Mouse (Mus musculus): ENCODE data around the gene Usf3. TPM values are rescaled to one million over a fixed set of nuclear protein-coding genes. Genes with fewer than 3 reads are reported as not detected.
A peak's percentile ranks its signal among the peaks of the same experiment; 100 is the strongest.

Gene Usf3
- polyA plus RNA-seq, 1 experiment from 2014 or later = 3.6 TPM

- H3K27me3 ChIP-seq = no peaks in the 10 kb centered on the region
- no peak overlapping the region for H3K4me3 ChIP-seq
- H3K27ac ChIP-seq = no peak overlapping the region
- 59% methylated on average over 7 of the region's 7 CpGs for WGBS
- no peak overlapping the region for H3K9ac ChIP-seq
- no peaks in the 10 kb centered on the region for H3K4me1 ChIP-seq
- no peak for ATAC-seq (ENCODE audit: borderline replicate concordance, extremely low read depth, low FRiP score, low TSS enrichment)
- no peaks in the 10 kb centered on the region for H3K9me3 ChIP-seq
- no peak overlapping the region for H3K4me2 ChIP-seq
- no peaks in the 10 kb centered on the region for H3K36me3 ChIP-seq
Measured at GRCm38 (mm10) chr16:44243323-44243722, 70.3 kb downstream of the Usf3 start.

- WGBS = 78% methylated on average over 10 of the region's 10 CpGs
Measured at GRCm38 (mm10) chr16:44249985-44250384, 76.9 kb downstream of the Usf3 start.

GRCm38 (mm10) chr16:44252735-44253134, 79.7 kb downstream of the Usf3 start:
- H3K4me1 ChIP-seq = peaks cover 7% of the 10 kb centered on the region; the same call in 1 of the 2 replicates
- ATAC-seq (ENCODE audit: borderline replicate concordance, extremely low read depth, low FRiP score, low TSS enrichment) = no peak
- H3K4me2 ChIP-seq = no peak overlapping the region
- H3K4me3 ChIP-seq = no peak overlapping the region
- WGBS = 80% methylated on average over 3 of the region's 3 CpGs
- no peak overlapping the region for H3K27ac ChIP-seq
- H3K9me3 ChIP-seq = no peaks in the 10 kb centered on the region
- H3K36me3 ChIP-seq = no peaks in the 10 kb centered on the region
- no peaks in the 10 kb centered on the region for H3K27me3 ChIP-seq
- no peak overlapping the region for H3K9ac ChIP-seq

More at GRCm38 (mm10) chr16:44249985-44250384, 76.9 kb downstream of the Usf3 start:
- ATAC-seq (ENCODE audit: borderline replicate concordance, extremely low read depth, low FRiP score, low TSS enrichment) = no peak
- H3K4me1 ChIP-seq = peaks cover 3% of the 10 kb centered on the region; the same call in 1 of the 2 replicates
- no peaks in the 10 kb centered on the region for H3K9me3 ChIP-seq
- no peak overlapping the region for H3K27ac ChIP-seq
- H3K4me3 ChIP-seq = no peak overlapping the region
- H3K4me2 ChIP-seq = no peak overlapping the region
- H3K36me3 ChIP-seq = no peaks in the 10 kb centered on the region
- H3K27me3 ChIP-seq = no peaks in the 10 kb centered on the region
- no peak overlapping the region for H3K9ac ChIP-seq

- Histone ChIP-seq H3K4me3 (no peak overlapping the region), H3K9ac (no peak overlapping the region), H3K27me3 (no peaks in the 10 kb centered on the region), H3K9me3 (no peaks in the 10 kb centered on the region), H3K36me3 (no peaks in the 10 kb centered on the region), H3K4me1 (peaks cover 7% of the 10 kb centered on the region; the same call in 1 of the 2 replicates), H3K4me2 (no peak overlapping the region), H3K27ac (peak overlapping the region; percentile 29)
- WGBS = 56% methylated on average over 7 of the region's 7 CpGs
- peak; percentile 36; the same call in 1 of the 2 replicates for ATAC-seq (ENCODE audit: borderline replicate concordance, extremely low read depth, low FRiP score, low TSS enrichment)
Measured at GRCm38 (mm10) chr16:44253797-44254634, 81.0 kb downstream of the Usf3 start.

- no peaks in the 10 kb centered on the region for H3K9me3 ChIP-seq
Measured at GRCm38 (mm10) chr16:44254698-44255097, 81.7 kb downstream of the Usf3 start.

GRCm38 (mm10) chr16:44257476-44257875, 84.4 kb downstream of the Usf3 start:
- no peak overlapping the region for H3K4me2 ChIP-seq
- ATAC-seq (ENCODE audit: borderline replicate concordance, extremely low read depth, low FRiP score, low TSS enrichment) = no peak
- H3K4me3 ChIP-seq = no peak overlapping the region

More at GRCm38 (mm10) chr16:44254698-44255097, 81.7 kb downstream of the Usf3 start:
- 43% methylated on average over 7 of the region's 7 CpGs for WGBS
- Histone ChIP-seq H3K9ac (no peak overlapping the region), H3K4me1 (peaks cover 7% of the 10 kb centered on the region; the same call in 1 of the 2 replicates), H3K27ac (peak overlapping the region; percentile 53; the same call in 1 of the 2 replicates), H3K27me3 (no peaks in the 10 kb centered on the region), H3K4me2 (no peak overlapping the region), H3K4me3 (no peak overlapping the region), H3K36me3 (no peaks in the 10 kb centered on the region)
- peak; percentile 96 for ATAC-seq (ENCODE audit: borderline replicate concordance, extremely low read depth, low FRiP score, low TSS enrichment)

GRCm38 (mm10) chr16:44264916-44265315, 91.9 kb downstream of the Usf3 start:
- no peak overlapping the region for H3K27ac ChIP-seq
- H3K9me3 ChIP-seq = no peaks in the 10 kb centered on the region
- H3K9ac ChIP-seq = no peak overlapping the region
- no peak overlapping the region for H3K4me3 ChIP-seq
- H3K27me3 ChIP-seq = no peaks in the 10 kb centered on the region
- H3K36me3 ChIP-seq = no peaks in the 10 kb centered on the region
- 0 out of 2 replicates have a peak, but pooled peaks cover 4% of the 10 kb centered on the region for H3K4me1 ChIP-seq
- no peak overlapping the region for H3K4me2 ChIP-seq
- ATAC-seq (ENCODE audit: borderline replicate concordance, extremely low read depth, low FRiP score, low TSS enrichment) = no peak
- 69% methylated on average over 2 of the region's 2 CpGs for WGBS

More at GRCm38 (mm10) chr16:44257476-44257875, 84.4 kb downstream of the Usf3 start:
- H3K9me3 ChIP-seq = no peaks in the 10 kb centered on the region
- no peak overlapping the region for H3K9ac ChIP-seq
- no peaks in the 10 kb centered on the region for H3K27me3 ChIP-seq
- no peaks in the 10 kb centered on the region for H3K36me3 ChIP-seq
- no peak overlapping the region for H3K27ac ChIP-seq
- peaks cover 7% of the 10 kb centered on the region; the same call in 1 of the 2 replicates for H3K4me1 ChIP-seq
- 82% methylated on average over 3 of the region's 3 CpGs for WGBS

- Histone ChIP-seq H3K36me3 (no peaks in the 10 kb centered on the region), H3K4me3 (no peak overlapping the region), H3K4me2 (no peak overlapping the region), H3K9ac (no peak overlapping the region), H3K4me1 (0 out of 2 replicates have a peak, but pooled peaks cover 5% of the 10 kb centered on the region), H3K27me3 (no peaks in the 10 kb centered on the region), H3K9me3 (no peaks in the 10 kb centered on the region), H3K27ac (no peak overlapping the region)
- ATAC-seq (ENCODE audit: borderline replicate concordance, extremely low read depth, low FRiP score, low TSS enrichment) = no peak
- 83% methylated on average over 6 of the region's 6 CpGs for WGBS
Measured at GRCm38 (mm10) chr16:44265562-44265961, 92.5 kb downstream of the Usf3 start.

GRCm38 (mm10) chr16:44268541-44269215, 95.6 kb downstream of the Usf3 start:
- Histone ChIP-seq H3K9me3 (no peaks in the 10 kb centered on the region), H3K27me3 (no peaks in the 10 kb centered on the region), H3K27ac (no peak overlapping the region), H3K4me1 (peaks cover 15% of the 10 kb centered on the region), H3K4me2 (no peak overlapping the region), H3K4me3 (no peak overlapping the region), H3K9ac (no peak overlapping the region), H3K36me3 (no peaks in the 10 kb centered on the region)
- no peak for ATAC-seq (ENCODE audit: borderline replicate concordance, extremely low read depth, low FRiP score, low TSS enrichment)
- WGBS = 86% methylated on average over 7 of the region's 7 CpGs

- no peaks in the 10 kb centered on the region for H3K36me3 ChIP-seq
- whole genome bisulfite sequencing = 72% methylated on average over 6 of the region's 6 CpGs
- H3K27ac ChIP-seq = 0 out of 2 replicates have a peak overlapping the region, but pooled peaks have one; percentile 49
- no peak overlapping the region for H3K4me2 ChIP-seq
- H3K9me3 ChIP-seq = no peaks in the 10 kb centered on the region
- H3K9ac ChIP-seq = no peak overlapping the region
- H3K27me3 ChIP-seq = no peaks in the 10 kb centered on the region
- no peak for ATAC-seq (ENCODE audit: borderline replicate concordance, extremely low read depth, low FRiP score, low TSS enrichment)
- H3K4me3 ChIP-seq = no peak overlapping the region
- peaks cover 15% of the 10 kb centered on the region for H3K4me1 ChIP-seq
Measured at GRCm38 (mm10) chr16:44269578-44269977, 96.5 kb downstream of the Usf3 start.

GRCm38 (mm10) chr16:44270606-44271005, 97.6 kb downstream of the Usf3 start:
- peak; percentile 83; the same call in 1 of the 2 replicates for ATAC-seq (ENCODE audit: borderline replicate concordance, extremely low read depth, low FRiP score, low TSS enrichment)
- Histone ChIP-seq H3K4me1 (peaks cover 15% of the 10 kb centered on the region), H3K4me2 (no peak overlapping the region), H3K36me3 (no peaks in the 10 kb centered on the region), H3K27ac (peak overlapping the region; percentile 49), H3K9ac (no peak overlapping the region), H3K27me3 (no peaks in the 10 kb centered on the region), H3K4me3 (no peak overlapping the region), H3K9me3 (no peaks in the 10 kb centered on the region)
- 37% methylated on average over 5 of the region's 5 CpGs for WGBS

Data from lung, embryonic 15.5 days (tissue).